31 mouse cellular contexts compared by ENCODE assay signal in genomic region chr8:91522201-91522600, GRCm38 (mm10).
A peak's percentile ranks its signal among the peaks of the same experiment; 100 is the strongest.
DNase-seq lines count a peak whose midpoint lies in the region; ATAC-seq and TF ChIP-seq lines count a peak whose summit lies in the region.
"Had no signal": no experiment of that assay in that cellular context is flagged by ENCODE, and none has a peak within 500 bp of the region (broad histone marks: within the 10 kb centered on the region; RNA-seq: fewer than 3 reads in every experiment).

No protein-coding gene starts in this region.

- no peak overlapping the region for H3K4me2 ChIP-seq in heart, embryonic 13.5 days
- H3K4me2 ChIP-seq in kidney, postnatal 0 days (ENCODE audit: low read length): no peak overlapping the region
- H3K4me2 ChIP-seq: embryonic facial prominence, embryonic 15.5 days; forebrain, embryonic 13.5 days; hindbrain, embryonic 13.5 days; limb, embryonic 15.5 days; liver, embryonic 13.5 days; midbrain, embryonic 15.5 days; neural tube, embryonic 15.5 days; stomach, embryonic 15.5 days had no signal

- H3K9ac ChIP-seq in heart, embryonic 13.5 days: peak overlapping the region; percentile 29; the same call in 1 of the 2 replicates
- no peak overlapping the region for H3K9ac ChIP-seq in kidney, postnatal 0 days (ENCODE audit: low read depth, low read length)
- H3K9ac ChIP-seq: embryonic facial prominence, embryonic 15.5 days; forebrain, embryonic 13.5 days; hindbrain, embryonic 13.5 days; limb, embryonic 15.5 days; liver, embryonic 13.5 days; midbrain, embryonic 15.5 days; neural tube, embryonic 15.5 days; stomach, embryonic 15.5 days had no signal

- H3K4me1 ChIP-seq in heart, embryonic 13.5 days: peaks cover 66% of the 10 kb centered on the region
- peaks cover 7% of the 10 kb centered on the region; the same call in 1 of the 2 replicates for H3K4me1 ChIP-seq in kidney, postnatal 0 days (replicated peaks; ENCODE audit: insufficient read depth, low read length)
- H3K4me1 ChIP-seq: stomach, embryonic 15.5 days had no signal

- H3K4me3 ChIP-seq in gastrocnemius, adult 2 months: 0 out of 2 replicates have a peak overlapping the region, but pooled peaks have one; percentile 13
- H3K4me3 ChIP-seq in heart, embryonic 13.5 days: no peak overlapping the region
- no peak overlapping the region for H3K4me3 ChIP-seq in kidney, postnatal 0 days (replicated peaks; ENCODE audit: low read depth, low read length)
- H3K4me3 ChIP-seq: embryonic facial prominence, embryonic 10.5 days; embryonic facial prominence, embryonic 15.5 days; forebrain, embryonic 13.5 days; hindbrain, embryonic 13.5 days; limb, embryonic 10.5 days; limb, embryonic 15.5 days; liver, embryonic 13.5 days; midbrain, embryonic 10.5 days; midbrain, embryonic 15.5 days; neural tube, embryonic 15.5 days; stomach, embryonic 15.5 days had no signal

- no peaks in the 10 kb centered on the region for H3K9me3 ChIP-seq in heart, embryonic 13.5 days
- H3K9me3 ChIP-seq in kidney, postnatal 0 days (replicated peaks; ENCODE audit: low read length): no peaks in the 10 kb centered on the region
- H3K9me3 ChIP-seq: embryonic facial prominence, embryonic 10.5 days; embryonic facial prominence, embryonic 15.5 days; forebrain, embryonic 13.5 days; G1E; hindbrain, embryonic 13.5 days; limb, embryonic 10.5 days; limb, embryonic 15.5 days; liver, embryonic 13.5 days; midbrain, embryonic 10.5 days; midbrain, embryonic 15.5 days; neural tube, embryonic 15.5 days; stomach, embryonic 15.5 days had no signal

- 0 out of 2 replicates have a peak, but pooled peaks cover 10% of the 10 kb centered on the region for H3K36me3 ChIP-seq in heart, embryonic 13.5 days
- H3K36me3 ChIP-seq in kidney, postnatal 0 days (ENCODE audit: insufficient read depth, low read length): no peaks in the 10 kb centered on the region
- H3K36me3 ChIP-seq: embryonic facial prominence, embryonic 10.5 days; hindbrain, embryonic 13.5 days; liver, embryonic 13.5 days; midbrain, embryonic 15.5 days; neural tube, embryonic 15.5 days; stomach, embryonic 15.5 days had no signal

- no peak for TF ChIP-seq CTCF in gastrocnemius, adult 2 months (IDR thresholded peaks at IDR 0.05)
- no peak for TF ChIP-seq CTCF in kidney, postnatal 0 days (IDR thresholded peaks at IDR 0.05; ENCODE audit: low read depth)

- DNase-seq in gastrocnemius, adult 2 months: no peak
- no peak for DNase-seq in gastrocnemius, adult 8-10 months (ENCODE audit: low spot score in 2 of 2)
- DNase-seq in heart, postnatal 36 days: no peak
- DNase-seq in kidney, postnatal 0 days (ENCODE audit: low spot score): peak; percentile 82
- DNase-seq in kidney, postnatal 4 days: no peak
- DNase-seq in lung, postnatal 36 days: peak; percentile 22
- DNase-seq in lung, postnatal 4 days: no peak
- DNase-seq: adrenal gland, postnatal 10 days; cerebellum, adult 8-10 months; cerebellum, postnatal 25 days; gastrocnemius, postnatal 25 days; kidney, adult 8-10 months; layer of hippocampus, adult 9-11 months; liver, embryonic 13.5 days; right cerebral cortex, postnatal 25 days; thymus, adult 18-20 months; thymus, postnatal 25 days had no signal

- no peaks in the 10 kb centered on the region for H3K27me3 ChIP-seq in heart, embryonic 13.5 days (replicated peaks)
- H3K27me3 ChIP-seq in kidney, postnatal 0 days (ENCODE audit: insufficient read depth, low read length): no peaks in the 10 kb centered on the region
- H3K27me3 ChIP-seq: embryonic facial prominence, embryonic 15.5 days; liver, embryonic 13.5 days; Patski; stomach, embryonic 15.5 days had no signal

- no peak overlapping the region for H3K27ac ChIP-seq in gastrocnemius, adult 2 months
- no peak overlapping the region for H3K27ac ChIP-seq in heart, embryonic 13.5 days (replicated peaks)
- no peak overlapping the region for H3K27ac ChIP-seq in kidney, postnatal 0 days
- H3K27ac ChIP-seq: embryonic facial prominence, embryonic 10.5 days; embryonic facial prominence, embryonic 15.5 days; forebrain, embryonic 13.5 days; hindbrain, embryonic 13.5 days; limb, embryonic 10.5 days; limb, embryonic 15.5 days; liver, embryonic 13.5 days; midbrain, embryonic 10.5 days; midbrain, embryonic 15.5 days; neural tube, embryonic 15.5 days; stomach, embryonic 15.5 days had no signal

- no peak for ATAC-seq in heart, embryonic 13.5 days (ENCODE audit: extremely low read depth, insufficient number of reproducible peaks, low FRiP score, low TSS enrichment)
- no peak for ATAC-seq in kidney, postnatal 0 days (replicated peaks; ENCODE audit: low FRiP score, low read depth)
- ATAC-seq: forebrain, embryonic 13.5 days; intestine, embryonic 16.5 days; midbrain, embryonic 15.5 days; Patski had no signal

- intact Hi-C loops in gastrocnemius, adult 2 months (cut with DNase I): no loop called here
- intact Hi-C loops in heart, postnatal 36 days (cut with DNase I): no loop called here

- 44% methylated on average over 12 of the region's 12 CpGs for WGBS in heart, embryonic 13.5 days
- WGBS in kidney, postnatal 0 days: 36% methylated on average over 12 of the region's 12 CpGs

Comparison
In these comparisons a context has a peak if more than half of its experiments do, and no peak if none do; other contexts are left out.
1. DNase-seq: peak in kidney, postnatal 0 days (single experiment) and lung, postnatal 36 days (single experiment); none in gastrocnemius, adult 2 months (single experiment), gastrocnemius, adult 8-10 months (0 of 2), heart, postnatal 36 days (0 of 2), kidney, postnatal 4 days (0 of 2) and lung, postnatal 4 days (0 of 2).